Mouse (Mus musculus) stomach, embryonic 14.5 days (tissue): ENCODE data around the gene 1700015G11Rik. TPM values are rescaled to one million over a fixed set of nuclear protein-coding genes. Genes with fewer than 3 reads are reported as not detected.

Experiments used
- ATAC-seq: fragments of 200-750 bp; cut with Nextera tagmentation; 2 replicates; pipeline ENCODE4 v1.8.0; 2017; ENCODE audit warnings: low read depth, moderate TSS enrichment; ENCODE audit not compliant: insufficient number of reproducible peaks, insufficient read depth, low FRiP score
- H3K27ac ChIP-seq: fragments of 300-500 bp; sonication (generic); 2 replicates; pipeline ENCODE4 v1.5.1; 2014; ENCODE audit warnings: mild to moderate bottlenecking, low read length, moderate library complexity, mixed read lengths
- H3K27me3 ChIP-seq: fragments of 300-500 bp; sonication (generic); 2 replicates; pipeline ENCODE4 v1.6.1; 2014; ENCODE audit warnings: low read length, control low read depth, mixed read lengths; ENCODE audit not compliant: control insufficient read depth, insufficient read depth
- H3K36me3 ChIP-seq: fragments of 300-500 bp; sonication (generic); 2 replicates; pipeline ENCODE4 v1.6.1; 2014; ENCODE audit warnings: mild to moderate bottlenecking, control low read depth, low read length, moderate library complexity, mixed read lengths; ENCODE audit not compliant: control insufficient read depth, insufficient read depth
- H3K4me1 ChIP-seq: fragments of 300-500 bp; sonication (generic); 2 replicates; pipeline ENCODE4 v1.6.1; 2014; ENCODE audit warnings: low read length, control low read depth, mixed read lengths; ENCODE audit not compliant: control insufficient read depth, insufficient read depth
- H3K4me2 ChIP-seq: fragments of 300-500 bp; sonication (generic); replicated peaks from 2 replicates; pipeline ENCODE4 v1.6.1; 2014; ENCODE audit warnings: low read depth, low read length, control low read depth
- H3K4me3 ChIP-seq: fragments of 300-500 bp; sonication (generic); 2 replicates; pipeline ENCODE4 v1.5.1; 2014; ENCODE audit warnings: low read depth, low read length, control low read depth
- H3K9ac ChIP-seq: fragments of 300-500 bp; sonication (generic); replicated peaks from 2 replicates; pipeline ENCODE4 v1.6.1; 2014; ENCODE audit warnings: low read depth, mild to moderate bottlenecking, control low read depth, low read length, moderate library complexity, mixed read lengths
- H3K9me3 ChIP-seq: fragments of 300-500 bp; sonication (generic); 2 replicates; pipeline ENCODE4 v1.6.1; 2016; ENCODE audit warnings: low read depth, low read length, control low read depth; ENCODE audit not compliant: control insufficient read depth
- WGBS: fragments of 180-500 bp; shearing (Covaris S2); extraction: QIAGEN DNeasy Blood & Tissue Kit; methylation state at CpG from one replicate; pipeline ENCODE4 v1.1.7; 2014; 5-methylcytosine and 5-hydroxymethylcytosine counted together
- polyA plus RNA-seq: library from polyadenylated mRNA; unstranded; fragments of >200 nt; fragmentation: Nextera tagmentation; extraction: Ambion mirVana; gene quantifications from 2 replicates; pipeline ENCODE4 v1.2.1, GENCODE M21; 2014

1700015G11Rik gene
- polyA plus RNA-seq = not detected in 2 replicates

GRCm38 (mm10) chr7:52015628-52016027 is at the start of gene 1700015G11Rik:
Gene 1700015G11Rik (minus strand): TSS chr7:52015728.
- Histone ChIP-seq H3K4me1 (no peaks in the 10 kb centered on the region), H3K27ac (no peak within 1 kb of the TSS), H3K4me2 (no peak within 1 kb of the TSS), H3K9ac (no peak within 1 kb of the TSS), H3K4me3 (no peak within 1 kb of the TSS), H3K36me3 (no peaks in the 10 kb centered on the region), H3K9me3 (no peaks in the 10 kb centered on the region), H3K27me3 (no peaks in the 10 kb centered on the region)
- WGBS = 86% methylated on average over 3 of the region's 3 CpGs
- ATAC-seq = no peak

GRCm38 (mm10) chr7:52056954-52057353 is 41.4 kb upstream of the 1700015G11Rik start:
- Histone ChIP-seq H3K27me3 (no peaks in the 10 kb centered on the region), H3K9ac (no peak overlapping the region), H3K9me3 (no peaks in the 10 kb centered on the region), H3K4me1 (no peaks in the 10 kb centered on the region), H3K27ac (no peak overlapping the region), H3K4me2 (no peak overlapping the region), H3K36me3 (no peaks in the 10 kb centered on the region), H3K4me3 (no peak overlapping the region)
- 74% methylated on average over 2 of the region's 2 CpGs for WGBS
- no peak for ATAC-seq

GRCm38 (mm10) chr7:52056274-52056673 is 40.7 kb upstream of the 1700015G11Rik start:
- Histone ChIP-seq H3K4me1 (no peaks in the 10 kb centered on the region), H3K27me3 (no peaks in the 10 kb centered on the region), H3K36me3 (no peaks in the 10 kb centered on the region), H3K9ac (no peak overlapping the region), H3K27ac (no peak overlapping the region), H3K4me3 (no peak overlapping the region), H3K4me2 (no peak overlapping the region), H3K9me3 (no peaks in the 10 kb centered on the region)
- WGBS = 56% methylated on average over 4 of the region's 4 CpGs
- no peak for ATAC-seq

- WGBS = 51% methylated on average over 2 of the region's 2 CpGs
- no peaks in the 10 kb centered on the region for H3K27me3 ChIP-seq
These were observed 40.3 kb upstream of the 1700015G11Rik start for GRCm38 (mm10) chr7:52055831-52056230.

GRCm38 (mm10) chr7:52037600-52038582 is 22.4 kb upstream of the 1700015G11Rik start:
- ATAC-seq = no peak
- WGBS = 45% methylated on average over 8 of the region's 8 CpGs
- Histone ChIP-seq H3K9me3 (no peaks in the 10 kb centered on the region), H3K9ac (no peak overlapping the region), H3K27ac (no peak overlapping the region), H3K4me2 (no peak overlapping the region), H3K27me3 (no peaks in the 10 kb centered on the region), H3K36me3 (no peaks in the 10 kb centered on the region), H3K4me3 (no peak overlapping the region), H3K4me1 (no peaks in the 10 kb centered on the region)

More at GRCm38 (mm10) chr7:52055831-52056230, 40.3 kb upstream of the 1700015G11Rik start:
- Histone ChIP-seq H3K4me1 (no peaks in the 10 kb centered on the region), H3K36me3 (no peaks in the 10 kb centered on the region), H3K4me2 (no peak overlapping the region), H3K9me3 (no peaks in the 10 kb centered on the region), H3K27ac (no peak overlapping the region), H3K4me3 (no peak overlapping the region), H3K9ac (no peak overlapping the region)
- ATAC-seq = no peak

GRCm38 (mm10) chr7:52024050-52024626 is 8.6 kb upstream of the 1700015G11Rik start:
- WGBS = 93% methylated on average over 5 of the region's 5 CpGs

GRCm38 (mm10) chr7:52022039-52022438 is 6.5 kb upstream of the 1700015G11Rik start:
- no peak for ATAC-seq
- H3K9me3 ChIP-seq = no peaks in the 10 kb centered on the region
- no peaks in the 10 kb centered on the region for H3K4me1 ChIP-seq
- WGBS = 81% methylated on average over 4 of the region's 4 CpGs
- no peak overlapping the region for H3K27ac ChIP-seq
- H3K9ac ChIP-seq = no peak overlapping the region
- no peaks in the 10 kb centered on the region for H3K36me3 ChIP-seq
- no peak overlapping the region for H3K4me3 ChIP-seq
- H3K4me2 ChIP-seq = no peak overlapping the region
- H3K27me3 ChIP-seq = no peaks in the 10 kb centered on the region

More at GRCm38 (mm10) chr7:52024050-52024626, 8.6 kb upstream of the 1700015G11Rik start:
- Histone ChIP-seq H3K4me3 (no peak overlapping the region), H3K27ac (no peak overlapping the region), H3K4me1 (no peaks in the 10 kb centered on the region), H3K9ac (no peak overlapping the region), H3K9me3 (no peaks in the 10 kb centered on the region), H3K36me3 (no peaks in the 10 kb centered on the region), H3K27me3 (no peaks in the 10 kb centered on the region), H3K4me2 (no peak overlapping the region)
- no peak for ATAC-seq

GRCm38 (mm10) chr7:52015180-52015579 is 348 bp downstream of the 1700015G11Rik start:
- no peaks in the 10 kb centered on the region for H3K9me3 ChIP-seq
- WGBS = 82% methylated on average over 1 of the region's 1 CpGs
- ATAC-seq = no peak
- no peak overlapping the region for H3K27ac ChIP-seq
- no peaks in the 10 kb centered on the region for H3K27me3 ChIP-seq
- H3K4me3 ChIP-seq = no peak overlapping the region
- H3K4me2 ChIP-seq = no peak overlapping the region
- H3K4me1 ChIP-seq = no peaks in the 10 kb centered on the region
- no peaks in the 10 kb centered on the region for H3K36me3 ChIP-seq
- H3K9ac ChIP-seq = no peak overlapping the region
